In the genomic region with DNA sequence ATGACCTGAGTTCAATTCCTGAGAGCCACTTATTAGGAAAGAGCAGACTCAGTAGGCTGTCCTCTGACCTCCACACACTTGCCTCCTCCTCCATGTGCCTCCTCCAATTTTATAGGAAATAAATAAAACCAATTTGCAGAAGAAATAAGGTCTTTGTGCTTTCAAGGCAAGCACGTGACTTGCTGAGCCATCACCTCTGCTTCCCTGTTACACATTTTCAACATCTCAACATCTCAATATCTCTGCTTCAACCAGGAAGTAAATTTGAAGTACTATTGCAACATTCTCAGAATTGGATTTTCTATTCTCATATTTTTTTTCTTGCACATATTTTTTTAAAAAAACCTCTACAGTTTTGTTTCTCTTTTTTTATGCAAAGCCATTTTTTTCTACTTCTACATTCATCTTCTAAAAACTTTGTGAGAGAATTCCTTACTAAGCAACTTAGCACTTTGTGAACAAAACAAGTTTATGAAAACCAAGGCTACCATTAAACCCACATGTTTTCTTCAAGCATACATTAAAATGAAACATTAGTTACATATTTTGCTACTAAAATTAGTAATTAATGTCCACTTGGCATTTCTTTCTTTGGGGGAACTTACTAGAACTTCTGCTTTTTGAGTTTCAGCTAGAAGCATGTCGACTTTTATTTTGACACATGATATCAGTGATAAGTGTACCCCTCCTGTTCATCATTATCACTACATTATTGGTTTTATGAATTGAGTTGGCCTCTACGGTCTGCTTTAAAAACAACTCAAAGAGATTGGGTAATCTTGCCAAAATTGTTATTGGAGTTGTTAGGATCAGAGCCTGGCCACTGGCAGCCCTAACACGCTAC, we compare ENCODE assay signal across 17 mouse cellular contexts. TPM values are rescaled to one million over a fixed set of nuclear protein-coding genes. Genes with fewer than 3 reads are reported as not detected.
A peak's percentile ranks its signal among the peaks of the same experiment; 100 is the strongest.
DNase-seq lines count a peak whose midpoint lies in the region; ATAC-seq and TF ChIP-seq lines count a peak whose summit lies in the region.
"Had no signal": no experiment of that assay in that cellular context is flagged by ENCODE, and none has a peak within 500 bp of the region (broad histone marks: within the 10 kb centered on the region; RNA-seq: fewer than 3 reads in every experiment).

No protein-coding gene starts in this region.

- no peaks in the 10 kb centered on the region for H3K4me1 ChIP-seq in liver, adult 2 months (ENCODE audit: control insufficient read depth, insufficient read depth, low read length)
- H3K4me1 ChIP-seq in liver, embryonic 11.5 days (replicated peaks; ENCODE audit: control insufficient read depth, insufficient read depth, low read length): peaks cover 2% of the 10 kb centered on the region; the same call in 1 of the 2 replicates
- H3K4me1 ChIP-seq: embryonic facial prominence, embryonic 13.5 days; midbrain, embryonic 10.5 days; neural tube, embryonic 13.5 days had no signal

- H3K9me3 ChIP-seq in liver, embryonic 11.5 days (ENCODE audit: control insufficient read depth, low read length): no peaks in the 10 kb centered on the region
- H3K9me3 ChIP-seq: embryonic facial prominence, embryonic 13.5 days; midbrain, embryonic 10.5 days; neural tube, embryonic 13.5 days had no signal

- no peak overlapping the region for H3K4me3 ChIP-seq in liver, adult 2 months (ENCODE audit: insufficient read depth, low read depth, low read length)
- no peak overlapping the region for H3K4me3 ChIP-seq in liver, embryonic 11.5 days (ENCODE audit: low read depth, low read length)
- H3K4me3 ChIP-seq: embryonic facial prominence, embryonic 13.5 days; midbrain, embryonic 10.5 days; neural tube, embryonic 13.5 days had no signal

- DNase-seq in liver, adult 2 months (ENCODE audit: extremely low read depth, low read depth, low spot score): peak; percentile 58
- no peak for DNase-seq in liver, embryonic 11.5 days (ENCODE audit: low spot score)
- peak; percentile 81 for DNase-seq in A20 (ENCODE audit: low read depth, low spot score)
- peak; percentile 39 for DNase-seq in MEL-GATA-1-ER (ENCODE audit: extremely low read depth, low read depth)
- DNase-seq in cerebellum, postnatal 10 days: no peak
- DNase-seq in gastrocnemius, adult 8-10 months (ENCODE audit: low spot score in 2 of 2): no peak
- DNase-seq: adrenal gland, adult 2 months; cerebellum, adult 2 months; kidney, postnatal 4 days; lung, embryonic 14.5 days; thymus, adult 2 months had no signal

- H3K27ac ChIP-seq in liver, adult 2 months (replicated peaks; ENCODE audit: insufficient read depth, low read depth, low read length): peak overlapping the region; percentile 29; the same call in 1 of the 2 replicates
- no peak overlapping the region for H3K27ac ChIP-seq in liver, embryonic 11.5 days (ENCODE audit: low read depth, low read length)
- H3K27ac ChIP-seq: embryonic facial prominence, embryonic 13.5 days; midbrain, embryonic 10.5 days; neural tube, embryonic 13.5 days had no signal

- H3K27me3 ChIP-seq in liver, adult 2 months (ENCODE audit: control insufficient read depth, insufficient read depth, low read length): no peaks in the 10 kb centered on the region
- no peaks in the 10 kb centered on the region for H3K27me3 ChIP-seq in liver, embryonic 11.5 days (replicated peaks; ENCODE audit: control insufficient read depth, insufficient read depth, low read length)
- H3K27me3 ChIP-seq: embryonic facial prominence, embryonic 13.5 days; neural tube, embryonic 13.5 days had no signal

- no peak overlapping the region for H3K9ac ChIP-seq in liver, adult 2 months (ENCODE audit: low read depth, low read length)
- no peak overlapping the region for H3K9ac ChIP-seq in liver, embryonic 11.5 days (ENCODE audit: low read depth, low read length)
- H3K9ac ChIP-seq: embryonic facial prominence, embryonic 13.5 days; lung, embryonic 14.5 days; neural tube, embryonic 13.5 days had no signal

- TF ChIP-seq POLR2A in liver, adult 2 months (IDR thresholded peaks at IDR 0.05; ENCODE audit: extremely low read depth, insufficient read depth, low read length): no peak

- H3K4me2 ChIP-seq in liver, embryonic 11.5 days: no peak overlapping the region
- H3K4me2 ChIP-seq: embryonic facial prominence, embryonic 13.5 days; lung, embryonic 14.5 days; neural tube, embryonic 13.5 days had no signal

- no peak for ATAC-seq in liver, embryonic 11.5 days (replicated peaks; ENCODE audit: low FRiP score)
- ATAC-seq in megakaryocyte progenitor cell, adult 5-6 weeks (replicated peaks; ENCODE audit: poor library complexity): peak; percentile 28
- ATAC-seq: CD4-positive, CD25-positive, alpha-beta regulatory T cell, adult 4 months; inflammation-experienced regulatory T-cells, adult 6 months had no signal

- WGBS in liver, adult 2 months: 79% methylated on average over 4 of the region's 4 CpGs
- 66% methylated on average over 4 of the region's 4 CpGs for WGBS in liver, embryonic 11.5 days

- no peak for TF ChIP-seq CTCF in liver, adult 2 months (IDR thresholded peaks at IDR 0.05; ENCODE audit: low read depth, low read length)

- no peaks in the 10 kb centered on the region for H3K36me3 ChIP-seq in liver, adult 2 months (ENCODE audit: control insufficient read depth, insufficient read depth, low read length)
- no peaks in the 10 kb centered on the region for H3K36me3 ChIP-seq in liver, embryonic 11.5 days (ENCODE audit: control insufficient read depth, insufficient read depth, low read length)
- H3K36me3 ChIP-seq: embryonic facial prominence, embryonic 13.5 days; midbrain, embryonic 10.5 days; neural tube, embryonic 13.5 days had no signal

- H3K79me2 ChIP-seq in liver, adult 2 months (ENCODE audit: control insufficient read depth, insufficient read depth, low read length): no peaks in the 10 kb centered on the region

RNA-seq across cellular contexts. Expression of gene Actr3, which starts 35.5 kb away (rescaled TPM):
- 77.0 and 84.1 TPM in 2 replicates for total RNA-seq in liver, adult 2 months (2014; rRNA removed)
- polyA plus RNA-seq in liver, adult 2 months (2012; rRNA removed): 15.5 and 16.0 TPM in 2 replicates
- polyA plus RNA-seq in liver, embryonic 11.5 days (2014; fragmentation: Nextera tagmentation; extraction: Ambion mirVana): 245 and 281 TPM in 2 replicates
- total RNA-seq in megakaryocyte progenitor cell, adult 5-6 weeks (2015): 593 and 655 TPM in 2 replicates
- 974 and 976 TPM in 2 replicates for total RNA-seq in megakaryocyte progenitor cell, adult 5-6 weeks (2017)
- 10 to 100 TPM; 30.0 to 44.0 (median 41.9) TPM for total RNA-seq in gastrocnemius, adult 8-10 months (2022)

Comparison
In these comparisons a context has a peak if more than half of its experiments do, and no peak if none do; other contexts are left out.
1. DNase-seq: peak in liver, adult 2 months (single experiment), A20 (single experiment) and MEL-GATA-1-ER (single experiment); none in liver, embryonic 11.5 days (single experiment), cerebellum, postnatal 10 days (0 of 2) and gastrocnemius, adult 8-10 months (0 of 2).